Mouse (Mus musculus): ENCODE measurements at regions not wholly inside any gene's neighbourhood (a gene's known extent, or its start where the extent isn't known, plus 50 kb on each side); places are given as distances from the start of the nearest gene placed in this dataset.

DNA sequence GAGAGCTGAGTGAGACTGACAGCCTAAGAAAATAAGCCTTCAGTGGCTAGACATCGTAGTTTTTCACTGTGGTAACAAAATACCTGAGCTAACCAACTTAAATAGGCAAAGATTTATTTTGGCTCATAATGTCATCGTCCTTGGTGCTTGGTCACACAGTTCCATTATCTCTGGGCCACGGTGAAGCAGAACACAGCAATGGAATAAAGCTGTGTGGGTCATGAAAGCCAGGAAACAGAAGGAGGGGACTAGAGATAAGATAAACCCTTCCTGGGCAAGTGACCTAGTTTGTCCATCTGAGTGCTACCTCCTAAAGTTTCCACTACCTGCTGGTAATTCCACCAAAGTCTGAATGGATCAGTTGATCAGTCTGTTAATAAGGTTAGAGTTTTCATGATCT lies 134.8 kb upstream of the Gm5129 start:
- Histone ChIP-seq H3K4me2 (ENCODE audit: low read depth) (no peak overlapping the region), H3K36me3 (ENCODE audit: control insufficient read depth, insufficient read depth) (no peaks in the 10 kb centered on the region), H3ac (ENCODE audit: control insufficient read depth, insufficient read length) (no peak overlapping the region), H3K79me2 (ENCODE audit: control insufficient read depth, insufficient read depth) (no peaks in the 10 kb centered on the region), H3K4me3 (no peak overlapping the region), H3K27me3 (ENCODE audit: control insufficient read depth, insufficient read depth, insufficient read length) (no peaks in the 10 kb centered on the region)
- TF ChIP-seq SRF (IDR thresholded peaks at IDR 0.05; ENCODE audit: control insufficient read depth, insufficient read length, low read depth) (no peak), USF1 (IDR thresholded peaks at IDR 0.05; ENCODE audit: low read depth) (no peak), MYOD1 (IDR thresholded peaks at IDR 0.05; ENCODE audit: control insufficient read depth in 1 of 3, insufficient read length in 2 of 3, low read depth in 2 of 3) (no peak), POLR2AphosphoS2 (IDR thresholded peaks at IDR 0.05; ENCODE audit: insufficient read length, low read depth) (no peak), TCF3 (IDR thresholded peaks at IDR 0.05; ENCODE audit: insufficient read length, low read depth) (no peak), REST (IDR thresholded peaks at IDR 0.05; ENCODE audit: insufficient read depth, insufficient read length) (no peak), TCF12 (IDR thresholded peaks at IDR 0.05; ENCODE audit: insufficient read depth, poor library complexity, severe bottlenecking) (no peak), POLR2A (IDR thresholded peaks at IDR 0.05; ENCODE audit: insufficient read length, low read depth) (no peak), E2F4 (IDR thresholded peaks at IDR 0.05; ENCODE audit: insufficient read depth) (no peak), CEBPB (IDR thresholded peaks at IDR 0.05; ENCODE audit: insufficient read depth, poor library complexity, severe bottlenecking) (no peak), MAX (IDR thresholded peaks at IDR 0.05; ENCODE audit: low read depth) (no peak)

DNA sequence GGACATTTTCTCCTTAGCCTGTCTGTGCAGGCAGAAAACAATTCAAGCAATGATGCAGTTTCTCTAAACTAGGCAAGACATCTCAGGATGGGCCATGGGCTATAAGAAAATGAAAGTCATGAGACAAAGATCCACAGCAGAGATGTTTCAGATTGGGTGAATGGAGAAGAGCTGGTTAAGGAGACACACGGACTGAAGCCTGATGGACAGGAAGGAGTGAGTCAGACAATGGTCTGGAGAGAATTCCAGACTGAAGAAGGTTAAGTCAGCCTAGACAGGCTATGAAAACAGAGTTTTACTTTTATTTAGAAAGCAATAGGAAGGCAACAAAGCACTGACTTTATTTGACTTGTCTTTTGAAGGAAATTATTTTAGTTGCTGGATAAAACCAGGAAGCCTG lies 137.5 kb upstream of the Il6 start:
- no peak for TF ChIP-seq POLR2AphosphoS2 (IDR thresholded peaks at IDR 0.05; ENCODE audit: insufficient read length, low read depth)
- no peak for TF ChIP-seq TCF12 (IDR thresholded peaks at IDR 0.05; ENCODE audit: insufficient read depth, poor library complexity, severe bottlenecking)
- no peak for TF ChIP-seq E2F4 (IDR thresholded peaks at IDR 0.05; ENCODE audit: insufficient read depth)
- TF ChIP-seq SRF (IDR thresholded peaks at IDR 0.05; ENCODE audit: control insufficient read depth, insufficient read length, low read depth) = no peak
- TF ChIP-seq TCF3 (IDR thresholded peaks at IDR 0.05; ENCODE audit: insufficient read length, low read depth) = no peak
- no peak for TF ChIP-seq MYOG (IDR thresholded peaks at IDR 0.05; ENCODE audit: control insufficient read depth in 1 of 3, insufficient read depth in 1 of 3, insufficient read length in 2 of 3, low read depth in 2 of 3)
- no peak for TF ChIP-seq MYOD1 (IDR thresholded peaks at IDR 0.05; ENCODE audit: control insufficient read depth in 1 of 3, insufficient read length in 2 of 3, low read depth in 2 of 3)
- H3K4me3 ChIP-seq = no peak overlapping the region
- no peaks in the 10 kb centered on the region for H3K79me2 ChIP-seq (ENCODE audit: control insufficient read depth, insufficient read depth)
- H3ac ChIP-seq (ENCODE audit: control insufficient read depth, insufficient read length) = no peak overlapping the region
- peak overlapping the region; percentile 41 for H3K4me2 ChIP-seq (ENCODE audit: low read depth)
- no peaks in the 10 kb centered on the region for H3K27me3 ChIP-seq (ENCODE audit: control insufficient read depth, insufficient read depth, insufficient read length)
- H3K36me3 ChIP-seq (ENCODE audit: control insufficient read depth, insufficient read depth) = no peaks in the 10 kb centered on the region

- H3K79me2 ChIP-seq (ENCODE audit: control insufficient read depth, insufficient read depth) = no peaks in the 10 kb centered on the region
- no peak overlapping the region for H3K4me3 ChIP-seq
- TF ChIP-seq REST (IDR thresholded peaks at IDR 0.05; ENCODE audit: insufficient read depth, insufficient read length) (no peak), MAX (IDR thresholded peaks at IDR 0.05; ENCODE audit: low read depth) (no peak), USF1 (IDR thresholded peaks at IDR 0.05; ENCODE audit: low read depth) (no peak), E2F4 (IDR thresholded peaks at IDR 0.05; ENCODE audit: insufficient read depth) (no peak), TCF12 (IDR thresholded peaks at IDR 0.05; ENCODE audit: insufficient read depth, poor library complexity, severe bottlenecking) (no peak), POLR2AphosphoS2 (IDR thresholded peaks at IDR 0.05; ENCODE audit: insufficient read length, low read depth) (no peak), CEBPB (IDR thresholded peaks at IDR 0.05; ENCODE audit: insufficient read depth, poor library complexity, severe bottlenecking) (no peak), SRF (IDR thresholded peaks at IDR 0.05; ENCODE audit: control insufficient read depth, insufficient read length, low read depth) (no peak), TCF3 (IDR thresholded peaks at IDR 0.05; ENCODE audit: insufficient read length, low read depth) (no peak)
- peak overlapping the region; percentile 47 for H3K4me2 ChIP-seq (ENCODE audit: low read depth)
- H3K36me3 ChIP-seq (ENCODE audit: control insufficient read depth, insufficient read depth) = no peaks in the 10 kb centered on the region
- H3K27me3 ChIP-seq (ENCODE audit: control insufficient read depth, insufficient read depth, insufficient read length) = no peaks in the 10 kb centered on the region
- H3ac ChIP-seq (ENCODE audit: control insufficient read depth, insufficient read length) = no peak overlapping the region
Observed at GRCm38 (mm10) chr5:29887267-29887841, 125.6 kb upstream of the Il6 start.

GRCm38 (mm10) chr5:29892344-29892743 lies 120.6 kb upstream of the Il6 start:
- TF ChIP-seq POLR2AphosphoS2 (IDR thresholded peaks at IDR 0.05; ENCODE audit: insufficient read length, low read depth) = no peak
- no peak for TF ChIP-seq POLR2A (IDR thresholded peaks at IDR 0.05; ENCODE audit: insufficient read length, low read depth)
- no peak for TF ChIP-seq CEBPB (IDR thresholded peaks at IDR 0.05; ENCODE audit: insufficient read depth, poor library complexity, severe bottlenecking)
- no peak for TF ChIP-seq MAX (IDR thresholded peaks at IDR 0.05; ENCODE audit: low read depth)
- TF ChIP-seq MYOG (IDR thresholded peaks at IDR 0.05; ENCODE audit: control insufficient read depth in 1 of 3, insufficient read depth in 1 of 3, insufficient read length in 2 of 3, low read depth in 2 of 3) = no peak
- TF ChIP-seq REST (IDR thresholded peaks at IDR 0.05; ENCODE audit: insufficient read depth, insufficient read length) = no peak
- no peak for TF ChIP-seq USF1 (IDR thresholded peaks at IDR 0.05; ENCODE audit: low read depth)
- TF ChIP-seq MYOD1 (IDR thresholded peaks at IDR 0.05; ENCODE audit: control insufficient read depth in 1 of 3, insufficient read length in 2 of 3, low read depth in 2 of 3) = no peak
- no peak for TF ChIP-seq TCF3 (IDR thresholded peaks at IDR 0.05; ENCODE audit: insufficient read length, low read depth)

DNA sequence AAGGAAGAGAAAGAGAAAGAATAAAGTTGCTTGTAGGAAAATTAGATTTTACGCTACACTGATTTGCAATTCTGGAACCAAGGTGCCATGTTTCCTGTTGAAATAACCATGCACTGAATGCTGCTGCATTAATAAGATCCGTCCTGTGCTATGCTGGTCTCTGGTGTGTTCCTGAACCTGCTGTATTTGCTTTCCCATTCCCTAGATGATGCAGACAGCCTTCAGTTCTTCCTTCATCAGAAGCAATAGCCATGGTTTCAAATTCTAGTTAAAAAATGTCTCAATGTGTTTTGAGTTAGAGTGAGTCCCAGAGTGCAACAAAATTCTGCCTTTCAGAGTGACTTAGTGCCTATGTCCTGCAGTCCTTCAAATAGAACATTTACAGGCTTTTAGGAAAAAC lies 120.1 kb upstream of the Il6 start:
- Histone ChIP-seq H3K4me2 (ENCODE audit: low read depth) (peak overlapping the region; percentile 71), H3K4me3 (no peak overlapping the region), H3K27me3 (ENCODE audit: control insufficient read depth, insufficient read depth, insufficient read length) (no peaks in the 10 kb centered on the region), H3K79me2 (ENCODE audit: control insufficient read depth, insufficient read depth) (no peaks in the 10 kb centered on the region), H3K36me3 (ENCODE audit: control insufficient read depth, insufficient read depth) (no peaks in the 10 kb centered on the region), H3ac (ENCODE audit: control insufficient read depth, insufficient read length) (no peak overlapping the region)
- TF ChIP-seq MAX (IDR thresholded peaks at IDR 0.05; ENCODE audit: low read depth) = no peak
- TF ChIP-seq POLR2A (IDR thresholded peaks at IDR 0.05; ENCODE audit: insufficient read length, low read depth) = no peak
- no peak for TF ChIP-seq SRF (IDR thresholded peaks at IDR 0.05; ENCODE audit: control insufficient read depth, insufficient read length, low read depth)
- no peak for TF ChIP-seq TCF12 (IDR thresholded peaks at IDR 0.05; ENCODE audit: insufficient read depth, poor library complexity, severe bottlenecking)
- no peak for TF ChIP-seq MYOD1 (IDR thresholded peaks at IDR 0.05; ENCODE audit: control insufficient read depth in 1 of 3, insufficient read length in 2 of 3, low read depth in 2 of 3)
- TF ChIP-seq E2F4 (IDR thresholded peaks at IDR 0.05; ENCODE audit: insufficient read depth) = no peak
- TF ChIP-seq MYOG (IDR thresholded peaks at IDR 0.05; ENCODE audit: control insufficient read depth in 1 of 3, insufficient read depth in 1 of 3, insufficient read length in 2 of 3, low read depth in 2 of 3) = no peak
- TF ChIP-seq USF1 (IDR thresholded peaks at IDR 0.05; ENCODE audit: low read depth) = no peak
- no peak for TF ChIP-seq REST (IDR thresholded peaks at IDR 0.05; ENCODE audit: insufficient read depth, insufficient read length)
- no peak for TF ChIP-seq POLR2AphosphoS2 (IDR thresholded peaks at IDR 0.05; ENCODE audit: insufficient read length, low read depth)
- no peak for TF ChIP-seq CEBPB (IDR thresholded peaks at IDR 0.05; ENCODE audit: insufficient read depth, poor library complexity, severe bottlenecking)
- TF ChIP-seq TCF3 (IDR thresholded peaks at IDR 0.05; ENCODE audit: insufficient read length, low read depth) = no peak

More at GRCm38 (mm10) chr5:29892344-29892743, 120.6 kb upstream of the Il6 start:
- Histone ChIP-seq H3K27me3 (ENCODE audit: control insufficient read depth, insufficient read depth, insufficient read length) (no peaks in the 10 kb centered on the region), H3K4me3 (no peak overlapping the region), H3ac (ENCODE audit: control insufficient read depth, insufficient read length) (no peak overlapping the region), H3K36me3 (ENCODE audit: control insufficient read depth, insufficient read depth) (no peaks in the 10 kb centered on the region), H3K79me2 (ENCODE audit: control insufficient read depth, insufficient read depth) (no peaks in the 10 kb centered on the region), H3K4me2 (ENCODE audit: low read depth) (peak overlapping the region; percentile 71)
